Mouse (Mus musculus) heart, embryonic 15.5 days (tissue): ENCODE results near the gene Smdt1. TPM values are rescaled to one million over a fixed set of nuclear protein-coding genes. Genes with fewer than 3 reads are reported as not detected.
"Not testable (repeated sequence)": the region's sequence is repeated elsewhere in the genome, so short reads cannot be mapped to it uniquely, and the experiment has no call there.

ENCODE experiments used
- ATAC-seq: fragments of 200-750 bp; cut with Nextera tagmentation; replicated peaks from 2 replicates; pipeline ENCODE4 v1.8.0; 2017; ENCODE audit warnings: low read depth, moderate TSS enrichment; ENCODE audit not compliant: insufficient number of reproducible peaks, insufficient read depth, low FRiP score
- H3K27ac ChIP-seq: fragments of 300-500 bp; sonication (generic); 2 replicates; pipeline ENCODE4 v1.5.1; 2015; ENCODE audit warnings: mild to moderate bottlenecking, inconsistent platforms
- H3K27me3 ChIP-seq: fragments of 300-500 bp; sonication (generic); 2 replicates; pipeline ENCODE4 v1.6.1; 2015; ENCODE audit warnings: inconsistent platforms
- H3K36me3 ChIP-seq: fragments of 300-500 bp; sonication (generic); 2 replicates; pipeline ENCODE4 v1.6.1; 2015; ENCODE audit warnings: mild to moderate bottlenecking, inconsistent platforms
- H3K4me1 ChIP-seq: fragments of 300-500 bp; sonication (generic); replicated peaks from 2 replicates; pipeline ENCODE4 v1.6.1; 2015; ENCODE audit warnings: inconsistent platforms
- H3K4me2 ChIP-seq: fragments of 300-500 bp; sonication (generic); 2 replicates; pipeline ENCODE4 v1.6.1; 2015; ENCODE audit warnings: inconsistent platforms, mild to moderate bottlenecking, moderate library complexity
- H3K4me3 ChIP-seq: fragments of 300-500 bp; sonication (generic); 2 replicates; pipeline ENCODE4 v1.5.1; 2015; ENCODE audit warnings: mild to moderate bottlenecking, inconsistent platforms
- H3K9ac ChIP-seq: fragments of 300-500 bp; sonication (generic); 2 replicates; pipeline ENCODE4 v1.6.1; 2015; ENCODE audit warnings: mild to moderate bottlenecking, inconsistent platforms
- H3K9me3 ChIP-seq: fragments of 300-500 bp; sonication (generic); replicated peaks from 2 replicates; pipeline ENCODE4 v1.6.1; 2016; ENCODE audit warnings: inconsistent platforms
- WGBS: fragments of 180-500 bp; shearing (Covaris S2); methylation state at CpG from one replicate; pipeline ENCODE4 v1.1.7; 2015; ENCODE audit warnings: mixed read lengths; 5-methylcytosine and 5-hydroxymethylcytosine counted together
- microRNA-seq: library from miRNA; unstranded; fragments of <30 nt; microRNA quantifications from one replicate; pipeline ENCODE4, GENCODE M21; 2016
- polyA plus RNA-seq: library from polyadenylated mRNA; unstranded; fragments of >200 nt; fragmentation: Nextera tagmentation; extraction: Ambion mirVana; gene quantifications from 2 replicates; pipeline ENCODE4 v1.2.1, GENCODE M21; 2015

Smdt1 gene
- polyA plus RNA-seq, 1 experiment from 2014 or later, result 337 TPM

GRCm38 (mm10) chr15:82385729-82386128, 47.0 kb downstream of the Smdt1 start:
- H3K9me3 ChIP-seq, result no peaks in the 10 kb centered on the region
- peaks cover 5% of the 10 kb centered on the region; the same call in 1 of the 2 replicates for H3K4me1 ChIP-seq
- no peak overlapping the region for H3K4me3 ChIP-seq
- ATAC-seq, result no peak
- H3K9ac ChIP-seq, result no peak overlapping the region
- no peaks in the 10 kb centered on the region for H3K36me3 ChIP-seq
- H3K4me2 ChIP-seq, result no peak overlapping the region
- no peak overlapping the region for H3K27ac ChIP-seq
- H3K27me3 ChIP-seq, result no peaks in the 10 kb centered on the region
- WGBS, result 89% methylated on average over 2 of the region's 2 CpGs

GRCm38 (mm10) chr15:82389916-82390315, 51.2 kb downstream of the Smdt1 start:
- 88% methylated on average over 10 of the region's 10 CpGs for WGBS
- not testable (repeated sequence) for H3K4me3 ChIP-seq, H3K36me3 ChIP-seq, H3K4me1 ChIP-seq, H3K27ac ChIP-seq, ATAC-seq, H3K4me2 ChIP-seq, H3K27me3 ChIP-seq, H3K9me3 ChIP-seq, H3K9ac ChIP-seq

GRCm38 (mm10) chr15:82393922-82394321, 55.2 kb downstream of the Smdt1 start, which contains the start of gene Cyp2d11:
TSS of gene Cyp2d11 (minus strand) at chr15:82394022.
- not testable (repeated sequence) for ATAC-seq, H3K4me3 ChIP-seq, H3K27me3 ChIP-seq, H3K4me2 ChIP-seq, H3K9me3 ChIP-seq, H3K9ac ChIP-seq, H3K36me3 ChIP-seq, H3K27ac ChIP-seq, H3K4me1 ChIP-seq
- 84% methylated on average over 2 of the region's 2 CpGs for WGBS

GRCm38 (mm10) chr15:82395955-82396354, 57.2 kb downstream of the Smdt1 start:
- not testable (repeated sequence) for H3K4me2 ChIP-seq, H3K27ac ChIP-seq, H3K9me3 ChIP-seq, H3K36me3 ChIP-seq, H3K9ac ChIP-seq, ATAC-seq, H3K4me3 ChIP-seq, H3K4me1 ChIP-seq, H3K27me3 ChIP-seq
- 77% methylated on average over 3 of the region's 3 CpGs for WGBS

Small RNAs within 50 kb of the gene (microRNA-seq; reads per million reads assigned to microRNA genes)
- not detected for gene Mir7684

Other genes starting within 250 kb of the Smdt1 start
- 7.4 and 11.9 TPM in 2 replicates for gene Ccdc134, start 211.0 kb upstream of the Smdt1 start, polyA plus RNA-seq
- 73.8 and 106 TPM in 2 replicates for gene Srebf2, start 191.8 kb upstream of the Smdt1 start, polyA plus RNA-seq
- gene Shisa8, start 126.1 kb upstream of the Smdt1 start, polyA plus RNA-seq, result 0.22 and 0.25 TPM in 2 replicates
- gene Tnfrsf13c, start 114.6 kb upstream of the Smdt1 start, polyA plus RNA-seq, result not detected in 2 replicates
- gene Cenpm, start 94.2 kb upstream of the Smdt1 start, polyA plus RNA-seq, result 54.0 and 55.7 TPM in 2 replicates
- gene 1500009C09Rik, start 86.6 kb upstream of the Smdt1 start, polyA plus RNA-seq, result not detected in 2 replicates
- gene Sept3, start 64.1 kb upstream of the Smdt1 start, polyA plus RNA-seq, result 3.4 and 5.2 TPM in 2 replicates
- gene Wbp2nl, start 40.0 kb upstream of the Smdt1 start, polyA plus RNA-seq, result 0.13 and 0.23 TPM in 2 replicates
- 39.1 and 52.3 TPM in 2 replicates for gene Naga, start within 50 bp of the Smdt1 start, polyA plus RNA-seq
- 6.3 and 11.5 TPM in 2 replicates for gene Pheta2, start within 50 bp of the Smdt1 start, polyA plus RNA-seq
- 483 and 678 TPM in 2 replicates for gene Ndufa6, start 15.4 kb downstream of the Smdt1 start, polyA plus RNA-seq
- gene Cyp2d22, start 41.3 kb downstream of the Smdt1 start, polyA plus RNA-seq, result 12.3 and 14.2 TPM in 2 replicates
- gene Cyp2d11, start 55.1 kb downstream of the Smdt1 start, polyA plus RNA-seq, result not detected in 2 replicates
- gene Cyp2d10, start 68.2 kb downstream of the Smdt1 start, polyA plus RNA-seq, result 1.0 TPM in 1 of 2 replicates, not detected in the other
- gene Cyp2d9, start 94.5 kb downstream of the Smdt1 start, polyA plus RNA-seq, result not detected in 2 replicates
- not detected in 2 replicates for gene Cyp2d12, start 216.1 kb downstream of the Smdt1 start, polyA plus RNA-seq